ENCODE assay signal across 8 mouse cellular contexts in genomic region chr19:37018411-37018810, GRCm38 (mm10).
A peak's percentile ranks its signal among the peaks of the same experiment; 100 is the strongest.
DNase-seq lines count a peak whose midpoint lies in the region; ATAC-seq and TF ChIP-seq lines count a peak whose summit lies in the region.

No protein-coding gene starts in this region.

- peaks cover 16% of the 10 kb centered on the region; the same call in 1 of the 2 replicates for H3K9me3 ChIP-seq in embryonic facial prominence, embryonic 10.5 days
- 0 out of 2 replicates have a peak, but pooled peaks cover 9% of the 10 kb centered on the region for H3K9me3 ChIP-seq in heart, postnatal 0 days (replicated peaks; ENCODE audit: control insufficient read depth, low read length)

- whole genome bisulfite sequencing in embryonic facial prominence, embryonic 10.5 days, result 3% methylated on average over 26 of the region's 26 CpGs
- WGBS in heart, postnatal 0 days, result 8% methylated on average over 26 of the region's 26 CpGs

- no peak for TF ChIP-seq EP300 in heart, postnatal 0 days (IDR thresholded peaks at IDR 0.05; ENCODE audit: low read depth)

- H3K27me3 ChIP-seq in embryonic facial prominence, embryonic 10.5 days (replicated peaks; ENCODE audit: low read depth, poor library complexity, severe bottlenecking), result no peaks in the 10 kb centered on the region
- no peaks in the 10 kb centered on the region for H3K27me3 ChIP-seq in heart, postnatal 0 days (ENCODE audit: control insufficient read depth, insufficient read depth, low read length)

- peak overlapping the region; percentile 59 for H3K4me3 ChIP-seq in embryonic facial prominence, embryonic 10.5 days
- H3K4me3 ChIP-seq in heart, postnatal 0 days (ENCODE audit: low read depth, low read length), result peak overlapping the region; percentile 27

- H3K27ac ChIP-seq in embryonic facial prominence, embryonic 10.5 days (replicated peaks), result peak overlapping the region; percentile 69
- H3K27ac ChIP-seq in heart, postnatal 0 days (ENCODE audit: low read depth), result no peak overlapping the region

- DNase-seq in right cerebral cortex, postnatal 10 days (ENCODE audit: low spot score in 2 of 2), result peak; percentile 71 to 77
- DNase-seq in right cerebral cortex, adult 18-20 months, result no peak
- DNase-seq in embryonic facial prominence, embryonic 10.5 days (ENCODE audit: low spot score), result peak; percentile 89
- DNase-seq in heart, postnatal 0 days (ENCODE audit: low spot score), result peak; percentile 36
- DNase-seq in kidney, postnatal 25 days, result peak; percentile 54 to 66
- DNase-seq in lung, postnatal 25 days (ENCODE audit: low spot score), result peak; percentile 53
- DNase-seq in ovary, postnatal 36 days (ENCODE audit: low spot score), result peak; percentile 68
- DNase-seq in yolk sac, embryonic 10.5 days (ENCODE audit: low spot score), result peak; percentile 82

- TF ChIP-seq CTCF in heart, postnatal 0 days (IDR thresholded peaks at IDR 0.05; ENCODE audit: low read depth), result no peak

- H3K9ac ChIP-seq in heart, postnatal 0 days (replicated peaks; ENCODE audit: low read depth, low read length), result no peak overlapping the region

- H3K36me3 ChIP-seq in embryonic facial prominence, embryonic 10.5 days (replicated peaks), result peaks cover 14% of the 10 kb centered on the region
- peaks cover under 1% of the 10 kb centered on the region; the same call in 1 of the 2 replicates for H3K36me3 ChIP-seq in heart, postnatal 0 days (replicated peaks; ENCODE audit: control insufficient read depth, insufficient read depth, low read length)

- peak; percentile 75 for ATAC-seq in heart, postnatal 0 days (ENCODE audit: insufficient read depth, low read depth)

- peak overlapping the region; percentile 51 for H3K4me2 ChIP-seq in heart, postnatal 0 days (ENCODE audit: low read depth, low read length)

- H3K4me1 ChIP-seq in embryonic facial prominence, embryonic 10.5 days, result peaks cover 17% of the 10 kb centered on the region
- H3K4me1 ChIP-seq in heart, postnatal 0 days (ENCODE audit: control insufficient read depth, insufficient read depth), result no peaks in the 10 kb centered on the region
